Mouse (Mus musculus): ENCODE data around the gene Doc2g. TPM values are rescaled to one million over a fixed set of nuclear protein-coding genes. Genes with fewer than 3 reads are reported as not detected.

Doc2g gene
- polyA plus RNA-seq, 1 experiment from 2014 or later: 2.8 TPM

GRCm38 (mm10) chr19:4014802-4015201 is 11.7 kb downstream of the Doc2g start:
- Histone ChIP-seq H3K9ac (ENCODE audit: low read length) (no peak overlapping the region), H3K27ac (ENCODE audit: low read depth, low read length) (no peak overlapping the region), H3K9me3 (ENCODE audit: control insufficient read depth, low read length) (no peaks in the 10 kb centered on the region), H3K36me3 (ENCODE audit: control insufficient read depth, insufficient read depth, low read length) (no peaks in the 10 kb centered on the region), H3K4me1 (ENCODE audit: control insufficient read depth, insufficient read depth, low read length) (peaks cover 5% of the 10 kb centered on the region), H3K4me2 (ENCODE audit: low read depth) (no peak overlapping the region), H3K4me3 (ENCODE audit: low read depth, low read length) (no peak overlapping the region), H3K27me3 (ENCODE audit: control insufficient read depth, insufficient read depth, low read length) (no peaks in the 10 kb centered on the region)
- no peak for DNase-seq (ENCODE audit: low spot score)
- ATAC-seq (ENCODE audit: insufficient read depth, low FRiP score, low TSS enrichment): no peak

GRCm38 (mm10) chr19:4015635-4016034 is 12.5 kb downstream of the Doc2g start:
- Histone ChIP-seq H3K27ac (ENCODE audit: low read depth, low read length) (no peak overlapping the region), H3K36me3 (ENCODE audit: control insufficient read depth, insufficient read depth, low read length) (no peaks in the 10 kb centered on the region), H3K4me2 (ENCODE audit: low read depth) (no peak overlapping the region), H3K9me3 (ENCODE audit: control insufficient read depth, low read length) (no peaks in the 10 kb centered on the region), H3K9ac (ENCODE audit: low read length) (no peak overlapping the region), H3K27me3 (ENCODE audit: control insufficient read depth, insufficient read depth, low read length) (no peaks in the 10 kb centered on the region), H3K4me1 (ENCODE audit: control insufficient read depth, insufficient read depth, low read length) (peaks cover 5% of the 10 kb centered on the region), H3K4me3 (ENCODE audit: low read depth, low read length) (no peak overlapping the region)
- DNase-seq (ENCODE audit: low spot score) (no peak), ATAC-seq (ENCODE audit: insufficient read depth, low FRiP score, low TSS enrichment) (no peak)
- WGBS: 72% methylated on average over 5 of the region's 5 CpGs

GRCm38 (mm10) chr19:4017921-4018587 is 14.9 kb downstream of the Doc2g start:
- Histone ChIP-seq H3K27me3 (ENCODE audit: control insufficient read depth, insufficient read depth, low read length) (no peaks in the 10 kb centered on the region), H3K4me2 (ENCODE audit: low read depth) (no peak overlapping the region), H3K36me3 (ENCODE audit: control insufficient read depth, insufficient read depth, low read length) (no peaks in the 10 kb centered on the region), H3K4me3 (ENCODE audit: low read depth, low read length) (no peak overlapping the region), H3K27ac (ENCODE audit: low read depth, low read length) (no peak overlapping the region), H3K9ac (ENCODE audit: low read length) (no peak overlapping the region), H3K4me1 (ENCODE audit: control insufficient read depth, insufficient read depth, low read length) (no peaks in the 10 kb centered on the region), H3K9me3 (ENCODE audit: control insufficient read depth, low read length) (no peaks in the 10 kb centered on the region)
- WGBS: 67% methylated on average over 10 of the region's 10 CpGs
- ATAC-seq (ENCODE audit: insufficient read depth, low FRiP score, low TSS enrichment) (no peak), DNase-seq (ENCODE audit: low spot score) (no peak)

- Histone ChIP-seq H3K27ac (ENCODE audit: low read depth, low read length) (no peak overlapping the region), H3K36me3 (ENCODE audit: control insufficient read depth, insufficient read depth, low read length) (no peaks in the 10 kb centered on the region), H3K4me3 (ENCODE audit: low read depth, low read length) (no peak overlapping the region), H3K27me3 (ENCODE audit: control insufficient read depth, insufficient read depth, low read length) (no peaks in the 10 kb centered on the region), H3K4me1 (ENCODE audit: control insufficient read depth, insufficient read depth, low read length) (no peaks in the 10 kb centered on the region), H3K9ac (ENCODE audit: low read length) (no peak overlapping the region), H3K9me3 (ENCODE audit: control insufficient read depth, low read length) (no peaks in the 10 kb centered on the region), H3K4me2 (ENCODE audit: low read depth) (no peak overlapping the region)
- DNase-seq (ENCODE audit: low spot score): peak; percentile 73
- ATAC-seq (ENCODE audit: insufficient read depth, low FRiP score, low TSS enrichment): no peak
- 37% methylated on average over 18 of the region's 18 CpGs for WGBS
Measured at GRCm38 (mm10) chr19:4018743-4019583, 15.8 kb downstream of the Doc2g start.

GRCm38 (mm10) chr19:4023185-4023584 is 20.1 kb downstream of the Doc2g start:
- Histone ChIP-seq H3K4me3 (ENCODE audit: low read depth, low read length) (no peak overlapping the region), H3K4me2 (ENCODE audit: low read depth) (no peak overlapping the region), H3K36me3 (ENCODE audit: control insufficient read depth, insufficient read depth, low read length) (no peaks in the 10 kb centered on the region), H3K9me3 (ENCODE audit: control insufficient read depth, low read length) (no peaks in the 10 kb centered on the region), H3K4me1 (ENCODE audit: control insufficient read depth, insufficient read depth, low read length) (no peaks in the 10 kb centered on the region), H3K27ac (ENCODE audit: low read depth, low read length) (no peak overlapping the region), H3K27me3 (ENCODE audit: control insufficient read depth, insufficient read depth, low read length) (no peaks in the 10 kb centered on the region), H3K9ac (ENCODE audit: low read length) (no peak overlapping the region)
- 74% methylated on average over 7 of the region's 7 CpGs for WGBS
- ATAC-seq (ENCODE audit: insufficient read depth, low FRiP score, low TSS enrichment) (no peak), DNase-seq (ENCODE audit: low spot score) (no peak)

GRCm38 (mm10) chr19:4027576-4027975 is 24.5 kb downstream of the Doc2g start:
- H3K4me1 ChIP-seq (ENCODE audit: control insufficient read depth, insufficient read depth, low read length): no peaks in the 10 kb centered on the region
- no peaks in the 10 kb centered on the region for H3K36me3 ChIP-seq (ENCODE audit: control insufficient read depth, insufficient read depth, low read length)
- no peak overlapping the region for H3K27ac ChIP-seq (ENCODE audit: low read depth, low read length)
- H3K27me3 ChIP-seq (ENCODE audit: control insufficient read depth, insufficient read depth, low read length): no peaks in the 10 kb centered on the region
- ATAC-seq (ENCODE audit: insufficient read depth, low FRiP score, low TSS enrichment): no peak
- H3K4me2 ChIP-seq (ENCODE audit: low read depth): no peak overlapping the region
- no peaks in the 10 kb centered on the region for H3K9me3 ChIP-seq (ENCODE audit: control insufficient read depth, low read length)
- no peak overlapping the region for H3K4me3 ChIP-seq (ENCODE audit: low read depth, low read length)
- H3K9ac ChIP-seq (ENCODE audit: low read length): no peak overlapping the region
- no peak for DNase-seq (ENCODE audit: low spot score)

GRCm38 (mm10) chr19:4032668-4033067 is 29.6 kb downstream of the Doc2g start:
- Histone ChIP-seq H3K9ac (ENCODE audit: low read length) (no peak overlapping the region), H3K4me3 (ENCODE audit: low read depth, low read length) (no peak overlapping the region), H3K9me3 (ENCODE audit: control insufficient read depth, low read length) (no peaks in the 10 kb centered on the region), H3K4me1 (ENCODE audit: control insufficient read depth, insufficient read depth, low read length) (no peaks in the 10 kb centered on the region), H3K36me3 (ENCODE audit: control insufficient read depth, insufficient read depth, low read length) (no peaks in the 10 kb centered on the region), H3K4me2 (ENCODE audit: low read depth) (no peak overlapping the region), H3K27me3 (ENCODE audit: control insufficient read depth, insufficient read depth, low read length) (no peaks in the 10 kb centered on the region), H3K27ac (ENCODE audit: low read depth, low read length) (no peak overlapping the region)
- ATAC-seq (ENCODE audit: insufficient read depth, low FRiP score, low TSS enrichment) (no peak), DNase-seq (ENCODE audit: low spot score) (no peak)
- WGBS: 66% methylated on average over 7 of the region's 7 CpGs

- ATAC-seq (ENCODE audit: insufficient read depth, low FRiP score, low TSS enrichment): no peak
Measured at GRCm38 (mm10) chr19:4033298-4033697, 30.2 kb downstream of the Doc2g start.

GRCm38 (mm10) chr19:4033742-4034141 is 30.6 kb downstream of the Doc2g start:
- Histone ChIP-seq H3K9ac (ENCODE audit: low read length) (no peak overlapping the region), H3K4me1 (ENCODE audit: control insufficient read depth, insufficient read depth, low read length) (no peaks in the 10 kb centered on the region), H3K9me3 (ENCODE audit: control insufficient read depth, low read length) (no peaks in the 10 kb centered on the region), H3K4me3 (ENCODE audit: low read depth, low read length) (no peak overlapping the region), H3K36me3 (ENCODE audit: control insufficient read depth, insufficient read depth, low read length) (no peaks in the 10 kb centered on the region), H3K27ac (ENCODE audit: low read depth, low read length) (no peak overlapping the region), H3K27me3 (ENCODE audit: control insufficient read depth, insufficient read depth, low read length) (no peaks in the 10 kb centered on the region), H3K4me2 (ENCODE audit: low read depth) (no peak overlapping the region)
- DNase-seq (ENCODE audit: low spot score): no peak
- 75% methylated on average over 5 of the region's 5 CpGs for WGBS
- ATAC-seq (ENCODE audit: insufficient read depth, low FRiP score, low TSS enrichment): no peak

More at GRCm38 (mm10) chr19:4033298-4033697, 30.2 kb downstream of the Doc2g start:
- Histone ChIP-seq H3K9me3 (ENCODE audit: control insufficient read depth, low read length) (no peaks in the 10 kb centered on the region), H3K4me3 (ENCODE audit: low read depth, low read length) (no peak overlapping the region), H3K27ac (ENCODE audit: low read depth, low read length) (no peak overlapping the region), H3K27me3 (ENCODE audit: control insufficient read depth, insufficient read depth, low read length) (no peaks in the 10 kb centered on the region), H3K36me3 (ENCODE audit: control insufficient read depth, insufficient read depth, low read length) (no peaks in the 10 kb centered on the region), H3K4me1 (ENCODE audit: control insufficient read depth, insufficient read depth, low read length) (no peaks in the 10 kb centered on the region), H3K4me2 (ENCODE audit: low read depth) (no peak overlapping the region), H3K9ac (ENCODE audit: low read length) (no peak overlapping the region)
- DNase-seq (ENCODE audit: low spot score): no peak
- 77% methylated on average over 3 of the region's 3 CpGs for WGBS
